Mouse (Mus musculus) MN1 (cell line): ENCODE measurements around the gene Ltv1.
"Not testable (repeated sequence)": the region's sequence is repeated elsewhere in the genome, so short reads cannot be mapped to it uniquely, and the experiment has no call there.

Experiments
- DNase-seq: peaks from one replicate; pipeline ENCODE4 v3.0.0-alpha.2; 2016; ENCODE audit warnings: low spot score

The Ltv1 gene

DNA sequence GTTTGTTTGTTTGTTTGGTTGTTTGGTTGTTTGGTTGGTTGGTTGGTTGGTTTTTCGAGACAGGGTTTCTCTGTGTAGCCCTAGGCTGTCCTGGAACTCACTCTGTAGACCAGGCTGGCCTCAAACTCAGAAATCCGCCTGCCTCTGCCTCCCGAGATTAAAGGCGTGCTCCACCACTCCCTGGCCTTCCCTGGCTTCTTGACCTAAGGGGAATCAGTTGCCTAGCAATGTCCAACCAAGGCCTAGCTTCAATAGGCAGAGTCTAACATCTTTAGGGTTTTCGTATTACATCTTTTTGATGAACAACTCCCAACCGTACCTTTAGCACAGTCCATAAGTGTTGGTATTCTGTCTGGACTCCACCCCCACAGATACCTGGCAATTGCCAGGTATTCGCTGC lies 528 bp upstream of the Ltv1 start:
- not testable (repeated sequence) for DNase-seq

DNA sequence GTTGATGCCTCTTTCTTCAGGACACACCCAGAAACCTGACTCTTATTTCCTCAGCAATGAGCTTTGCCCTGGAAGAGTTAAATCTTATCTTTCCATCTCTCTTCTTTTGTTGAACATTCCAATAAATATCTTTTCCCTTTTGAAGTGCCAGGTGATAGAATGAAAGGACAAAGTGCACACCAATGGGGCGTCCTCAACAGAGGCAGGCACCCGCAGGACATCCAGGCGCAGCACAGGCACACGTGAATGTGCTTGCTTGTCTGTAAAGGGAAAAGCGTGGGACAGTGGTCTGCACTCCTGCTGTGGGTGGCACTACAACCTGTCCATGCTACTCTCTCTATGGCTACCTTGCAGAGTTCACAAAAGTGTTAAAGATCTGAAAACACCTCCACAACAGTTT lies 3.1 kb downstream of the Ltv1 start:
- no peak for DNase-seq

DNA sequence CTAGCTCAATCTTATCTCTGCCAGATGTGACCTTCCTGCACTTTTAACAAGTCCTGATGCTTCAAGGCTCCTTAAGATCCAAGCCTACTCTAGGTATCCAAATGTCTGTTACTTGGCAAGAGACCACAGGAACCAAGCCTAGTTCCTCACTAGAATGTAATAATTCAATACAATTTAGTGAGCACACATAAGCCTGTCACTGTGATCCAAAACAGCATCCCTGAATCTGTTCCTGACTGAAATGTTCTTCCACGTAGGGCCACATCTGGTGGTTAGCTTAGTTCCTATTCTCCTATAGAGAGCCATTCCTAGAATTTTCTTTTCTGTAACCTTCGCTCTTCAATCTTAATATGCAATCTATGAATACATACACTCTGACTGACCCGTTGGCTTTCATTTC lies 6.2 kb downstream of the Ltv1 start:
- DNase-seq = peak; percentile 58

DNA sequence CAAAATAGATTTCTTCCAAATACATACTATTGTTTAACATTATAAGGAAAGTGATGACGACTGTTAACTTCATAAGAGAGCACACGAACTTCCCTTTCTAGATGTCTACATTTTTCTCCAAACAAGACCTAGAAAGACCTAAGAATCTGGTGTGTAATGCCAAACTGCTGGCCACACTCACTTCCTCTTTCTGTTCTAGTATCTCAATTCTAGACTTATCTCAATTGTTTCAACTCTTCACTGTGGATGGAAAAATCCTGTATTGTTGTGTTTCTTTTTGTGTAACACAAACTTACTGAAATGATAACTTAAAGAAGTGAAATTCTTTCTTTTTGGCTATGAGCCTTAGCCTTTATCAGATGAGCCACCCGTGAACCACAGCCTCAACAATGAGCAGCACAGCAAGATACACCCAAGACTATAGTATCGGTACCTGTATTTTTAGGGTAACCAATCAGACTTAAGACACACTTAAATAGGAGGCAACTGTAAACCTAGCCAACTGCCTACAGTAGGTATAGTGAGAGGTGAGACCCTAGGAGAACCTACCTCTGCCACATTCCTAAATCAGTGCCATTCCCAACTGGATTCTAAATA lies 8.7 kb downstream of the Ltv1 start:
- no peak for DNase-seq

DNA sequence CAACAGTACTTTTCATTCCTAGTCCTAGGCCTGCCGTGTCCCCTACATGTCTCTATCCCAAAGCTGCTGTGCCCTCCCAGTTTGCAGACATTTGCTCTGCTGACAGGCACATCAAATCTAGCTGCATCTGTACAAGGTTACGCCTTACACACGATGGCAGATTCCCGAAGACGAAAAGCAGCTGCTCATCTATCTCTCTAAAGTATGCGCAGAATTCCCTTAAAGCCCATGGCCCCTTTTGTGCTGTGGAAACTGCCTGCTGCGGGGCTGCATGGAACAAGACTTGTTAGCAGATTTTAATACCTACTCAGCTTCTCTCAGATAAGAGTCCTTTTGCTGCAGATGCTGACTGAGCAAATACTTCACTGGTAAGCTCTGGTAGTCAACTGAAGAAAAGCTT lies 12.8 kb downstream of the Ltv1 start:
- no peak for DNase-seq

DNA sequence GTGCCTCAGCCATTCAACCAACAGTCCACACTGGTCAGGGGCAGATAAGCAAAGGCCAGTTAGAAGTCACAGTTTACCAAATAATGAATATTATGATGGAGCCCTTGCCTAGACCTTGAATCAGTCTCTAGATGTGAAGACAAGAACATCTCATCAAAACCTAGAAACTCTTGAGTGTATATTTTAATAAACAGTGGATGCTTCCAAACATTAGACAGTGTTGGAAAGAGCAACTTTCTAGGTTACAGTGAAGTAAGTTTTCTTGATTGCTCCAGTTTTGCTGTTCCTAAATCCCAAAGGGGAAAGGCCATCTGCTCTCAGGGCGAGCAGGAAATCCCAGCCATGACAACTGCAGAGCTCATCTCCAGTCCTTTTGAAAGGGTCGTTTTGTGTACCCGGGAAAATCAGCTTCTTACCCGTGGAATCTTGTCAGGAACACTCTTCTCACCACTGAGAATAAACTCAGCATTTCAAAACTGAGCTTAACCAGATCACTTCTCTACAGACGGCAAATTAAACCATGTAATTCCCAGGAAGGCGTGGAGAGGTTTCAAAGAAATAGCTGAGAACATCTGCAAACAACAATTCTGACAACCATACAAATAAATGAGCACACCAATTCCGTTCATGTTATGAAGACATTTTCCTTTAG lies 14.9 kb downstream of the Ltv1 start, which contains the start of gene Zc2hc1b:
Gene Zc2hc1b, minus strand, starts transcription at position 51 of the 652 bp plus-strand sequence.
- DNase-seq = peak; percentile 45

DNA sequence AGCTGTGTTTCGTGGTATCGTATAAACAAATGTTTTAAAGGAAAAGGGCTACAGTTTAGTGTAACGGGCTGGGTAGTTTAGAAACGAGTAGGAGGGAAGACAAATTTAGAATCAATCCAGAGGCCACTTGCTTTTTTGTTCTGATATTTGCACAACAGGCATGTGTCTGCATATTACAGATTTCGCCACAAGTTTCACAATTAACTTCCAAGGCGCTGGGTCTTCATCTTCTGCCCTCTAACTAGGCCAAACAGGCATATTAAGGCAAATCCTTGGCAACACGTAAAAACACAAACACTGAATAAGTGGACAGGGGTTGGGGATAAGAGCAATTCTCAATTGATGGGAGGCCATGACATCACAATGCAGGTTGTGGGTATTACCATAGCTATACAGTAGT lies 17.1 kb downstream of the Ltv1 start:
- DNase-seq = no peak

DNA sequence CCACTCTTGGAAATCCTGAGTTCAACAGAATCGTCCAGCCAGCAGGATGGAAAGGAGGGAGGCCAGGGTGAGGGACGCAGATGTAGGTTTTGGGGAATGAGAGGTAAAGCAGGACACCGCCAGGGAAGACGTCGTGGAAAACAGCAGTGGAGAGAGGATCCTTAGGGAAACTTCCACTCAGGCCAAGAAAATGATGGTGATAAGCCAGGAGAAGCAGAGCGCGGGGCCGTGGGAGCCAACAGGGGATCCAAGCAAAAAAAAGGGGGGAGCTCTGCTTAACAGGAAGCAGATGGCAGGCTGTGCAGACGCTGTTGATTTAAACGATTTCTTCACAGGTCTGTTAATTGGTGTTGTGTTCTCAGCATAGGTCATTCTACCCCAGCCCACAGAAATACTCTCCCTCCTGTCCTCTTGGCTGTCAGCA lies 20.2 kb downstream of the Ltv1 start:
- DNase-seq = peak; percentile 38

DNA sequence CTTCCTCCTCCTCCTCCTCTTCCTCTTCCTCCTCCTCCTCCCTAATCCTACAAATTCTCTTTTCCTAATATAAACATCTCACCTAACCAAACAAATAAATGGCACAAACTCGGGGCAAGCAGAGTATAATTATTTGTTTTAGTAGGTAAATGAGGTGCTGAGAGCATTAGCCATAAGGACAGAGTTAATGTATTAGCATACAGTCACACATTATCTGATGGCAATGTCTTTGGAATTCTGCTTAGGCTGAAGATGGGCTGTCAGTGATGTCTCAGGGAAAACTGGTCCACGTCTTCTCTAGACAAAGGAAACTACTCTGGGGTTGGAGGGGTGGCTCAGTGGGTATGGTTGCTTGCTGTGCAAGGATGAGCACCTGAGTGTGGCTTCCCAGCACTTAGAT lies 21.5 kb downstream of the Ltv1 start:
- no peak for DNase-seq

DNA sequence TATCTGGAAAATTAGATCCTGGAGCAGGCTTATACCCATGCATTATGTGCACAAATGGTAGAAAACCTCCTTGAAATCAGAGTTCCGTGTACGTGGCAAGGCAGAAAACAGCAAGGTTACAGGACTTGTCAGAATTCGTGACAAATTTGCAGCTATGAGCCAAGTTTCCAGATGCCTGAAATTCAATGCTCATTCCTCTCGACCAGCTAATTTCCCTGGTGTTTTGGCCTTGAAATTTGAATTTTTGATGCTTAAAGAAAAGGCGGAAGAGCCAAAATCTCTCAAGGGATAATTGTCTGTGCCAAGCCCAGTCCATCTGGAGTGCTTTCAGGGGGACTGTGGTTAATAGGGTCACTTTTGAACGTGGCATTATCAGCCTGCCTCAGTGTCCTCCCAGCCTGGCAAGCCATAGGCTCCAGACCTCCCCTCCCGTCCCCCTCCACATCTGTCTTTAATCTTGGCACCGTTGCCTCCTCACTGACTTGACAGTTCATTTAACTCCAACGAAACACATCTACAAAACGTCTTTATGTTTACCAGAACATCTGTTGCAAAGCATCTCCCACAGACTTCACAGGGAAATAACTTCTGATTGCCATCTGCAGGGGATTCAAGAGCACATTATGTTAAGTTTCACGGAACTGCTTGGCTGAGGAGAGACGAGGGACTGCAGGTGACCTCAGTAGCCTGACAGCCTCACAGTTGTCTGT lies 22.1 kb downstream of the Ltv1 start:
- DNase-seq = peak; percentile 57

DNA sequence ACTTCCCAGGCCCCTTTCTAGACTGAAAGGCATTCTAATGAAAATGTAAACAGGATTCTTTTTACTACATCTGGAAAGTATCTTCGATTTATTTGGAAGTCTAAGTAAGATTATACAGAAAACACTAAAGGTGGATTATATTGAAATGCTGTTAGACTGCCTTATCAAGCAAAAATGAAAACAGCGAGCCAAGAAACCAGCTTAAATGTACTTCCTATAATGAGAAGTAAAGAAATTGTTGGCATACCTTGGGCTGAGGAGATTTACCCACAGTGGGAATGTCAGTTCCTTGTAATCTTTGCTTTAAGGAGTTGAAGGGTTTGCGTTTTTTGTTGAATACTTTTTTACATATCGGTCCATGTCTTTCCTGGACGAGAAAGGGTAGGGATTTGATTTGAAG lies 24.5 kb downstream of the Ltv1 start:
- no peak for DNase-seq

DNA sequence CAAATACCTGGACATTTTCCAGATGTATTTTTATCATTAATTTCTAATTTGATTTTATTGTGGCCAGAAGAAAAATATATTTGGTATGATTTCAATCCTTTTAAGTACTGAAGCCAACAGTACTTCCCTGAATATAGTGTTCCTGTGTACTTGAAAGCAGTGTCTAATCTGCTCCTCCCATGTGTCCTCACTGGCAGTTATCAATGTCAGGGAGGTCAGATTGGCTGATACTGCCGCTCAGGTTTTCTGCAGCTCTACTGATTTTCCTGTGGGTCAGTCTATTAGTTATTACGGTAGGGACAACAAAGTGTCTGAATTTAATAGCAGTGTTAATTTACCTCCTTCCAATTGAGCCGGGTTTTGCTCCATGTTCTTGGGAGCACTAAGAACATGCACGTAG lies 30.9 kb downstream of the Ltv1 start:
- DNase-seq = no peak

DNA sequence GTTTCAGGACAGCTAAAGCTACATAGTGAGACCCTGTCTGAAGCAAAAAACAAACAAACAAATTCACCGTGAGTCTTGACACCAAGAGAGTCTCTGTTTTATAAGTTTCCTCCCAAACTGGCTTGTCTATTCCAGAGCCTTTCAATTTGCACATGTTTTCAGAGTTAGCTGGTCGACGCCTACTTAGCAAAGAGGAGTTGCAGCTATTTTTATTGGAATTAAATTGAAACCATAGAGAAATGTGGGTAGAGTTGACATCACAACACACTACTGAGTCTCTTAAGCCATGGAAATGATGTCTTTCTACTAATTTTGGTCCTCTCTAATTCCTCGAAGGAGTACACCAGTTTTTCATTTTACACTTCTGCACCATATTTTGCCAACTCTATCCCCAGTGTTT lies 32.1 kb downstream of the Ltv1 start:
- no peak for DNase-seq

DNA sequence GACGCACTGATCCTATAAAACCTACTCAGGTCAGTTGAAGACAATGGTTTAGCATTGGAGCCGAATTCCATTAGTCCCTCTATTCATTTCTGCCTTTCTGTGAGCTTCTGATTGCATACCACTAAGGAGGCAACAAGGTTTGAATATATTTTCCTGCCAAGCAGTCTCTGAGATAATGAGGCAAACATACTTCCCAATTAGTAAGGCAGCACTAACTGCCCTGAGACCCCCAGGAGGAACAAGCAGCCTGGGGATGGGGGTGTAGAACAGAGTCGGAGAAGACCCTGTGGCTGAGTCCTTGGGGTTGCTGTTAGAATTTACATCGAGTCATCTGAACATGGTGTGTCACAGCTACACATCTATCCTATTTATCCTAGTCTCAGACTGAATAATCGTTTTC lies 37.6 kb downstream of the Ltv1 start:
- no peak for DNase-seq

DNA sequence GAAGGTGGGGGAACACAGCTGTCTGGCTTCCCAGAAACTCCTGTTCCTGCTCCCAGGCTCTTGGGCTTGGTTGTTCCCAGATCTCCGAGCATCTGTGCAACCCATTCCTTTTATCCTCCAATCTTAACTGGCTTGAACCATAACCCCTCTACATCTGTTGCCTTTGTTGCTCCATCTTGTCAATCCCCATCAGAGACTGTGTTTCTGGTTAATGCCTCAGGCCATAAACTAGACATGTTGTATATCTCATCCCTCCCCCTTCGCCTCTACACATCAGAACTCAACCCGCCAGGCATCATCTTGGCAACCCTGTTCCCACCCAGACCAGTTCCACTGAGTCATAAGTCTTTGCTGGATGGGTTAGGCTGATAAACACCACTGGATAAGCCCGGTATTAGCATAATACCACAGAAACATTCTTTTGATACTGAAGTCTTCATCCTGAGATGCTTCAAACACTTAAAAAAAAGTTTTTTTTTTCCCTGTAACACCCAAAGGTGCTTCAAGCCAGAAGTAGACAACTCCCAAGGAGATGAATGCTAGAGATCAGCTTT lies 40.1 kb downstream of the Ltv1 start:
- DNase-seq = no peak

DNA sequence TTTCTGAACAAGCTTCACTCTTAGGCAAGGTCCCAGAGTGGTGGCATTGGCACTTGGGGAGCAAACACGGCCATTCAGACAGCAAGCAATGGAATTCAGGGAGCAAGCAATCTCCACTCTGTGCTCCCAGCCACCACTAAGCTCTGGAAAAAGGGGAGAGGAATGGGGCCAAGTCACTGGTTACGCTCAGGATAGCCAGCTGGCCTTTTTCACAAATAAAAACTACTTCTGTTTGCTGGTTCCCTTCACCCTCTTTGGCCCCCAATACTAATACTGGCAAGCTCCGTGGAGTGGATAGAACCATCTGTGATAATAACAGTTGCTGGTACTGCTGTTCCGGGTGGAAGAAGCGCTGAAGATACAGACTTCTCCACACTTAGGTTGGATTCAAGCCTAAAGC lies 41.6 kb downstream of the Ltv1 start:
- no peak for DNase-seq

DNA sequence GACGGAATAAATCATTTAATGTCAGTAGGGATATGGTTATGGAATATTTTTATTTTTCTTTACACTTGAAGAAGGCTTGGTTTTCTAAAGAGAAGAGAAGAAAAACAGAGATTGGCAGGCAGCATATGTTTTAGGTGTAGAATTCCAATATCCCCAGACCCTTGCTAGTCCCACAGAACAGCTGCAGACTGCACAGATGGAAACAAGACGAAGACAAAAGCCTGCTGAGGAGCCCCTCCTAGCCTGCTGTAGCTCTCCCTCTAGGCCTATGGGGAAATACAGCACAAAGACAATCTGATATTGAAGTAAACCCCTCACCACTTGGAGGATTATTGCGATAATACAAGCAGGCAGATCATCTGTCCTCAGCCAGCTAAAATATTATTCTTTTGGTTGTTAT lies 42.5 kb downstream of the Ltv1 start:
- DNase-seq = no peak

DNA sequence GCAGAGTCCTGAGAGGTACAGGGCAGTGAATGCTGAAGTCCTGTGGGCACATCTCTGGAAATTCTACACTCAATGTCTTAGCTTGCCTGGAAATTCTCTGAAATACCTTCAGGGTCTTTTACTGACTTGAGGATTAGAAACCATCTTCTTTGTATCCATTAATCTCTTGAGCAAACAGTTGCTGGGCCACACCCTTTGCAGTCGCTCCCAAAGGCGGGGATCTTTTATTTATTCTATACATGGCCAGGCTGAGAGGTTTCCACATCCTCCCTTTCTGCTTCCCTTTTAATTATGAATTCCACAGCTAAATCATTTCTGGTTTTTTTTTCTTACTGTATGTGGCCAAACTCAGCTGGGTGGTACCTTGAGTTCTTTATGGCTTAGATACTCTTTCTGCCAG lies 52.5 kb downstream of the Ltv1 start:
- no peak for DNase-seq

DNA sequence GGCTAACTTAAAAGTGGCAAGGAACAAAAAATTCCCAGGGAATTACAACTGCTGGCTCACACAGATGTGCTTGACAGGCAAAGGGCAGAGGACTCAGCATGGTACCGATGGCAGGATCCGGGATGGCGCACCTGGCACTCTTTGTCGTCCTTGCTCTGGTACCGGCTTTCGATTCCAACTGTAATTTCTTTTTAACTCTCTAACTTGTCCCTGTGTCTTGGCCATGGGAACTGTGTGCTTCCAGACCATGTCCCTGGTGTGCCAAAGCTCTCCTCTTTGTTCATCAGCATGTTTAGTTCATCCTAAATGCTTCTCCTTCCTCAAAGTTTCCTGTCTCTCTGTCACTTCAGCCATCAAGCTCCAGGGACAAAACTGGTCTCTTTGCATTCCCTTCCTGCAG lies 55.1 kb downstream of the Ltv1 start:
- DNase-seq = no peak

DNA sequence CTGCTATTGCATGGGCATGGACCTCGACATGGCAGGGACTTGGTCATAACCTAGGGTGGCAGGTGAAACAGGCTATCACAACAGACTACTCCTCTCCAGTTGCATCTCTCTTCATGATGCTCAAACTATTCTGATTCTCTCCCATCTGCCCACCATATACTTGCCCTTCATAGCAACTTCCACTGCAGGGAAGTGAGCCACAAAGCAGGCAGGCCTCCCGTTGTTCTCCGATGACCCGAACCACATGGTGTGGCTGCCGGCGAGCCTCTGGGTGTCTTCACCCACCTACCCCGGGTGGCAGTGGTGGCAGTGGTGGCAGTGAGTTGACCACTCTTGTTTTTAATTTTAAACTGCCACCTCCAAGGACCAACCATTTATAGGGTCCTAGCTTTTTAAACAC lies 57.2 kb downstream of the Ltv1 start:
- no peak for DNase-seq

DNA sequence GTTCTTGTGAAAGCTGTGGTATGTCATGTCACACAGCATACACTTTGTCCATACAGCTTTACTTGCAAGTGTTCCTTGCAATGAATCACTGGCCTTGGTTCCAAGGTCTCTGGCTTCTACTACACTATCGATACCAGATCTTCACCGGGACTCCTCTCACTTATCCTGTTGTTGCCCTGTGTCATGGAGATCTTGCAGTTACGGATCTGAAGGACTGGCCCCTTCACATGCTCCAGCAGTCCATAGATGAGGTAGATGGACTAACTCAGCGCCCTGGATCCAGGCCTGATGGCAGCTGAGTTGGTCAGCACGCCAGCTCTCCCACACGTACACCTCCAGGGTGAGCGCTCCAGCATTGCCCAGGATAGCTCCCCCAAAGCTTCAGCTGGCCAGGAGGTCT lies 57.7 kb downstream of the Ltv1 start:
- no peak for DNase-seq

DNA sequence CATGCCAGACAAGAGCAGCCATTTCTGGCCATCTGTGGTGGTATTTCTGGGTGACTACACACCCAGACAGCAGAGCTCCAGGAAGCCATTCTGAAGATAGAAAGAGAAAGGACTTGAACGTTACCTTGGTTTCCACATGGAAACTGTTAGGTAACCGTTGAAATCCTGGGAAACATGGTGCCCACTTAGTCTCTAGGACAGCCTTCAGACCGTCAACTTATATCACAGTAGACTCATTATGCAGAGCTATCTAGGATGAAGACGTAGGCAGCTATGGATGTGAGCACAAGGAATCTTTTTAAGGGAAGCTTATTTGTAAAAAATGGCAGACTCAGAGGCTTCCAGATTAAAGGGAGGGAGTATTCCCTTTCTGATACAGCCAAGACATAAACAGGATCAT lies 59.1 kb downstream of the Ltv1 start:
- no peak for DNase-seq
